Comparison of ENCODE assay signal across 8 mouse cellular contexts in the genomic region with DNA sequence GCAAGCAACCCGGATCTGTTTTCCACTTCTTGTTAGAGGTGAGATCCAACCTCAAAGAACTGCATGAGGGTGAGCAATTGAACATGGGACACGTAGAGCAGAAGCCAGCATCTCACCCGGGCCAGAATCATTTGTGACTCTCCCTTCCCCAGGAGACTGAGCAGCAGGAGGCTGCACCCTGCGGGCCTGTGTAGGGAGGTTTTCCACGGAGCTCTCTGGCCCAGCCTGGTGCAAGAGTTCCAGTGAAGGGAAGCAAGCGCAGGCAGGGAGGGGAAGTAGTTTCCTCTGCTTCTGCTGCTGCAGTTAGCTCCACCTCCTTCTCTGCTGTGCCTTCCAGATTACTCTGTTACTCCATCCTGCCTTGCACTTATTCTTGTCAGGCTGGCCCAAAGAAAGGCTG.
A peak's percentile ranks its signal among the peaks of the same experiment; 100 is the strongest.
DNase-seq lines count a peak whose midpoint lies in the region; ATAC-seq and TF ChIP-seq lines count a peak whose summit lies in the region.

No protein-coding gene starts in this region.

- H3K79me2 ChIP-seq in MEL (ENCODE audit: control insufficient read depth, insufficient read depth, low read length, poor library complexity): no peaks in the 10 kb centered on the region

- intact Hi-C loops in heart, postnatal 25 days (cut with DNase I): loop anchor here (5.0 kb wide), 1 partner anchor 223 kb away; no protein-coding TSS in a partner anchor

- no peak overlapping the region for H3K9ac ChIP-seq in MEL (ENCODE audit: control insufficient read depth, low read depth, low read length, poor library complexity, severe bottlenecking)
- no peak overlapping the region for H3K9ac ChIP-seq in neural tube, embryonic 15.5 days (replicated peaks)

- H3K4me3 ChIP-seq in MEL (ENCODE audit: control insufficient read depth in 1 of 2, insufficient read depth in 1 of 2, low read depth in 2 of 2, low read length in 2 of 2): no peak overlapping the region
- no peak overlapping the region for H3K4me3 ChIP-seq in neural tube, embryonic 15.5 days (replicated peaks)

- H3K4me1 ChIP-seq in MEL (ENCODE audit: control insufficient read depth in 1 of 2, insufficient read depth in 2 of 2, low read length in 2 of 2): no peaks in the 10 kb centered on the region
- H3K4me1 ChIP-seq in neural tube, embryonic 15.5 days: 0 out of 2 replicates have a peak, but pooled peaks cover 3% of the 10 kb centered on the region

- no peaks in the 10 kb centered on the region for H3K36me3 ChIP-seq in MEL (ENCODE audit: control insufficient read depth in 1 of 2, insufficient read depth in 2 of 2, low read length in 2 of 2)
- H3K36me3 ChIP-seq in neural tube, embryonic 15.5 days: no peaks in the 10 kb centered on the region

- TF ChIP-seq RAD21 in MEL (IDR thresholded peaks at IDR 0.05; ENCODE audit: low read depth, low read length): no peak

- H3K4me2 ChIP-seq in neural tube, embryonic 15.5 days: no peak overlapping the region

- TF ChIP-seq EP300 in MEL (IDR thresholded peaks at IDR 0.05; ENCODE audit: low read depth in 1 of 2, low read length in 2 of 2): no peak

- no peak for ATAC-seq in neural tube, embryonic 15.5 days (ENCODE audit: low FRiP score)

- peak; percentile 38 for DNase-seq in MEL (ENCODE audit: low read depth, low spot score)
- DNase-seq in adrenal gland, postnatal 25 days: peak; percentile 23
- DNase-seq in heart, postnatal 25 days (ENCODE audit: low spot score): peak; percentile 39
- peak; percentile 44 for DNase-seq in lung, postnatal 14 days
- no peak for DNase-seq in adipocyte (ENCODE audit: low spot score)
- DNase-seq in embryo, embryonic 10 days (ENCODE audit: low spot score): no peak
- no peak for DNase-seq in cerebellum, postnatal 4 days (ENCODE audit: low spot score in 2 of 2)

- H3K27ac ChIP-seq in MEL (ENCODE audit: control insufficient read depth, low read depth, low read length): no peak overlapping the region
- H3K27ac ChIP-seq in neural tube, embryonic 15.5 days (replicated peaks): no peak overlapping the region

- H3K27me3 ChIP-seq in MEL (ENCODE audit: control insufficient read depth in 1 of 2, insufficient read depth in 2 of 2, low read length in 2 of 2): no peaks in the 10 kb centered on the region
- no peaks in the 10 kb centered on the region for H3K27me3 ChIP-seq in neural tube, embryonic 15.5 days (replicated peaks)

- no peak for TF ChIP-seq CTCF in MEL (IDR thresholded peaks at IDR 0.05 in 2 of 3, conservative IDR thresholded peaks at IDR 0.05 in 1 of 3; ENCODE audit: control insufficient read depth in 1 of 3, insufficient read depth in 1 of 3, low read depth in 2 of 3, low read length in 3 of 3, poor library complexity in 1 of 3, severe bottlenecking in 1 of 3)

- WGBS in neural tube, embryonic 15.5 days: 61% methylated on average over 6 of the region's 6 CpGs

- no peaks in the 10 kb centered on the region for H3K9me3 ChIP-seq in MEL (replicated peaks; ENCODE audit: insufficient read depth, low read length)
- no peaks in the 10 kb centered on the region for H3K9me3 ChIP-seq in neural tube, embryonic 15.5 days (replicated peaks)

- no peak for TF ChIP-seq POLR2A in MEL (IDR thresholded peaks at IDR 0.05; ENCODE audit: control insufficient read depth in 1 of 2, insufficient read depth in 1 of 2, low read depth in 1 of 2, low read length in 2 of 2, poor library complexity in 1 of 2)

TF ChIP-seq in MEL, 35 proteins besides CTCF, POLR2A, EP300 and RAD21:
- TF ChIP-seq ZNF384 (IDR thresholded peaks at IDR 0.05; ENCODE audit: low read depth, low read length): no peak
- TF ChIP-seq TAL1 (IDR thresholded peaks at IDR 0.05; ENCODE audit: low read length): no peak
- no peak for TF ChIP-seq CHD1 (IDR thresholded peaks at IDR 0.05; ENCODE audit: low read depth, low read length)
- no peak for TF ChIP-seq NELFE (IDR thresholded peaks at IDR 0.05; ENCODE audit: low read depth, low read length)
- TF ChIP-seq POLR2AphosphoS5 (IDR thresholded peaks at IDR 0.05; ENCODE audit: borderline replicate concordance, low read depth, low read length): no peak
- TF ChIP-seq MEF2A (IDR thresholded peaks at IDR 0.05; ENCODE audit: extremely low read depth, insufficient replicate concordance, low read depth, low read length, poor library complexity, severe bottlenecking): no peak
- no peak for TF ChIP-seq NRF1 (IDR thresholded peaks at IDR 0.05; ENCODE audit: insufficient read depth, low read depth, low read length, poor library complexity, severe bottlenecking)
- no peak for TF ChIP-seq ZC3H11A (IDR thresholded peaks at IDR 0.05; ENCODE audit: low read depth, low read length)
- no peak for TF ChIP-seq JUND (IDR thresholded peaks at IDR 0.05; ENCODE audit: low read depth, low read length)

Comparison
In these comparisons a context has a peak if more than half of its experiments do, and no peak if none do; other contexts are left out.
1. DNase-seq: peak in MEL (single experiment), adrenal gland, postnatal 25 days (single experiment), heart, postnatal 25 days (single experiment) and lung, postnatal 14 days (single experiment); none in adipocyte (single experiment), embryo, embryonic 10 days (single experiment) and cerebellum, postnatal 4 days (0 of 2).